Mouse (Mus musculus): Measurements from ENCODE around the gene Shb.

GRCm38 (mm10) chr4:45459375-45459774 is 72.9 kb downstream of the Shb start:
- TF ChIP-seq CTCF (IDR thresholded peaks at IDR 0.05; ENCODE audit: insufficient read depth, low read length) (no peak), POLR2A (IDR thresholded peaks at IDR 0.05; ENCODE audit: borderline replicate concordance, extremely low read depth, low read depth, low read length) (no peak)

All from lung, adult 2 months (tissue).